Mouse (Mus musculus) liver, adult 2 months (tissue): Measurements from ENCODE around the gene Sap30bp.

Experiments
- CTCF ChIP-seq: fragments of 200-500 bp; IDR thresholded peaks from 2 replicates; pipeline ENCODE4 v1.5.1; 2011; ENCODE audit warnings: low read depth, low read length, control low read depth
- POLR2A ChIP-seq: fragments of 200-500 bp; IDR thresholded peaks from 2 replicates; pipeline ENCODE4 v1.6.1; 2011; ENCODE audit warnings: low read length, control low read depth; ENCODE audit not compliant: insufficient read depth; ENCODE audit errors: extremely low read depth

- TF ChIP-seq POLR2A (no peak), CTCF (no peak)
Measured at GRCm38 (mm10) chr11:116009661-116010060, 76.6 kb downstream of the Sap30bp start.
